Mouse (Mus musculus) effector memory CD4-positive, alpha-beta T cell, adult 7 months (primary cell): ENCODE measurements around the gene Fam124b. TPM values are rescaled to one million over a fixed set of nuclear protein-coding genes. Genes with fewer than 3 reads are reported as not detected.

Experiments used
- polyA plus RNA-seq: library from polyadenylated mRNA; unstranded; fragments of 100-300 nt; shearing (Covaris generic); gene quantifications from one replicate; pipeline ENCODE4 v1.2.1, GENCODE M21; 2017

Fam124b gene
- polyA plus RNA-seq: 2.2 TPM

GRCm38 (mm10) chr1:80218268-80218667, at the start of gene Fam124b:
TSS of gene Fam124b (minus strand) at chr1:80218473.

Other genes starting within 250 kb of the Fam124b start
- gene Cul3, start 122.0 kb upstream of the Fam124b start, polyA plus RNA-seq: 284 TPM
- gene Gm45261, start 243.0 kb upstream of the Fam124b start, polyA plus RNA-seq: not detected